Mouse (Mus musculus): ENCODE data around the gene Klhl7. TPM values are rescaled to one million over a fixed set of nuclear protein-coding genes. Genes with fewer than 3 reads are reported as not detected.

The Klhl7 gene
- total RNA-seq (2021): 10 to 100 TPM; 47.7 to 48.9 TPM
- 7.4 and 25.6 TPM in 2 replicates for polyA plus RNA-seq (2012; rRNA removed)
- long read RNA-seq, transcript Klhl7-201 (11 exons, 2,966 nt): major isoform, 60 of 68 reads
- long read RNA-seq, partial matches to known transcripts: 0 of 68 reads
- long read RNA-seq, other reads (novel, unspliced or antisense): 8 of 68 reads

DNA sequence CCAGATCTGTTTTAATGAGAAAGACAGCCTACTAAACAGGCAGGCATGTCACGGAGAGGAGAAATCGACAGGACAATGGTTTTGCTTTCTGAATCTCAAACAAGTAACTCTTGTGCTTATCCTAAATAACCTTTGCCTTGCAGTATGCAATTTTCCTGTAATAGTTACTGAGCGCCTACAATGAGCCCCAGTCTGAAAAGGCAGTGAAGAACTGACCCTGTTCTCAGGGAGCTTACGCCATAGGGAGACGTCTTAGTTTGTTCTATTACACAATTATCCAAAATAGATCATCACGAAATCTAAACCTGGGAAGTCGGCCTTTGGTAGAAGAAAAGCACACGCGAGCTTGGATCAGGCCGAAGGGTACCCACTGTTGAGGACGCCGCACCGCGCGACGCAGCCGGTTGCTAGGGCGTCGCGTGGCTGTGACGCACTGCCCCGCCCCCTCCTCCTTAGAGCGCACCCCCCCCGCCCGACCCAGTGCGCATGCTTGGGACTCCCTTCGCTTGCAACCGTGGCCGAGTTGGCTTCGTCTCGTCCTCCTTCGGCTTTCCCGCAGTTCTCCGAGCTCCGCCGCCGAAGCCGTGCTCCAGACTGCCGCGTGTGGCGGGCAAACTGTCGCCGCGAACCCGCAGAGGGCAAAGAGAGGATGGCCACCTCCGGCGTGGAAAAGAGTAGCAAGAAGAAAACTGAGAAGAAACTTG lies at the start of gene Klhl7:
Gene Klhl7, plus strand, starts transcription at position 500 of the 704 bp plus-strand sequence.
- Histone ChIP-seq H3K36me3 (ENCODE audit: control insufficient read depth, insufficient read depth, low read length) (no peaks in the 10 kb centered on the region; the same call in 1 of the 2 replicates), H3K27ac (peak within 1 kb of the TSS; percentile 92), H3K9ac (ENCODE audit: low read depth, low read length) (peak within 1 kb of the TSS; percentile 84), H3K4me3 (peak within 1 kb of the TSS; percentile 92), H3K27me3 (ENCODE audit: control insufficient read depth, insufficient read depth, low read length) (no peaks in the 10 kb centered on the region), H3K4me1 (ENCODE audit: control insufficient read depth, insufficient read depth, low read length) (no peaks in the 10 kb centered on the region; the same call in 1 of the 2 replicates), H3K79me2 (replicated peaks; ENCODE audit: control insufficient read depth, insufficient read depth, low read length) (peaks cover 2% of the 10 kb centered on the region; the same call in 1 of the 2 replicates)
- peak; percentile 59; the same call in 1 of the 2 replicates for TF ChIP-seq EP300 (IDR thresholded peaks at IDR 0.05; ENCODE audit: insufficient read depth, low read depth, low read length)
- peak; percentile 91 for TF ChIP-seq POLR2A (IDR thresholded peaks at IDR 0.05; ENCODE audit: insufficient read depth, low read depth, low read length)
- peak; percentile 23 for TF ChIP-seq CTCF (IDR thresholded peaks at IDR 0.05)
- intact Hi-C loops (cut with DNase I): loop anchor here (2.0 kb wide), 1 partner anchor 65 kb away; the partner anchor contains the start of gene Nupl2
- 2% methylated on average over 47 of the region's 47 CpGs for WGBS
- peak; percentile 89 to 90 for DNase-seq

DNA sequence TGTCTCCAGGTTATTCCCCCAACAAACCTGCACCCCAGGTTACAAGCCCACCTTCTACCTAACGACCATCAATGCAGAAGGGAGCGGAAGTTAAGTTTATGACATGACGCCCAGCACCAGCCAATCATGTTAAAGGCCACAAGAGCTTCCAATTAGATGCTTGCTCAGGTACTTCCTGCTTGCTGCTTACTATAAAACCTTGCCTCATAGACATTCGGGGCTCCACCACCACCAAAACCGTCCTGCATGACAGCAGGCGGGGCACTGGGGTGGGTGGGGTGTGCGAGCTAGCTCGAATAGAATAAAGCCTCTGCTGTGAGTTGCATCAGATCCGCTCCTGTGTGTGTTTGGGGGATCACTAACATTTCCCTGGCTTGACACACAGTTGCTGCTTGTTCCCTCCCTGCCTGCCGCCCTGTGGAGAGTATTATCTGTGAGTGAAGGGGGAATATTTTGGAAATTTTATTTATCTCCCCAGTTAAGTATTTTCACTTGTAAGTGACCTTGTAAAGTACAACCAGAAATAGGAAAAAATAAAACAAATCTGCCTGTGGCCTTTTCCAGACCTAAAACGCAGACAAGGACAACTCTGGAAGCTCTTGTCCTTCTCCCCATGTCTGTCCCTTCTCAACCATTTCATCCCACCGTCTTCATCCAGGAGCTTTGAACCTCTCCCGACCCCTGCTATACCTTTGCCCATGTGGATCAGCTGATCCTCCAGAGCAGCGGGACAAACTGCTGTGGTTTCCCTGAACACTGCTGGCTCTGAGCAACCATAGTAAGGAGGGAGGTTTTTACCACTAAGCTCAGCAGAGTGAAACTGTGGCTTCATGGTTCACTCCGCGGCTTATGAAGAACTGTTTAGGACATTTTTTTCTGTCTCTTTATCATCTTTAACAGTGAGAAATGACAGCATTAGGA lies 48.4 kb upstream of the Klhl7 start:
- Histone ChIP-seq H3K79me2 (replicated peaks; ENCODE audit: control insufficient read depth, insufficient read depth, low read length) (no peaks in the 10 kb centered on the region), H3K9ac (ENCODE audit: low read depth, low read length) (0 out of 2 replicates have a peak overlapping the region, but pooled peaks have one; percentile 2), H3K27ac (peak overlapping the region; percentile 76), H3K4me3 (no peak overlapping the region), H3K27me3 (ENCODE audit: control insufficient read depth, insufficient read depth, low read length) (no peaks in the 10 kb centered on the region), H3K4me1 (ENCODE audit: control insufficient read depth, insufficient read depth, low read length) (peaks cover 8% of the 10 kb centered on the region), H3K36me3 (ENCODE audit: control insufficient read depth, insufficient read depth, low read length) (peaks cover 11% of the 10 kb centered on the region; the same call in 1 of the 2 replicates)
- TF ChIP-seq POLR2A (IDR thresholded peaks at IDR 0.05; ENCODE audit: insufficient read depth, low read depth, low read length) (no peak), CTCF (IDR thresholded peaks at IDR 0.05) (no peak), EP300 (IDR thresholded peaks at IDR 0.05; ENCODE audit: insufficient read depth, low read depth, low read length) (no peak)
- intact Hi-C loops (cut with DNase I): loop anchor here (2.0 kb wide), 1 partner anchor 21 kb away; the partner anchor contains the start of gene Fam126a
- no peak for DNase-seq
- 56% methylated on average over 16 of the region's 16 CpGs for WGBS

DNA sequence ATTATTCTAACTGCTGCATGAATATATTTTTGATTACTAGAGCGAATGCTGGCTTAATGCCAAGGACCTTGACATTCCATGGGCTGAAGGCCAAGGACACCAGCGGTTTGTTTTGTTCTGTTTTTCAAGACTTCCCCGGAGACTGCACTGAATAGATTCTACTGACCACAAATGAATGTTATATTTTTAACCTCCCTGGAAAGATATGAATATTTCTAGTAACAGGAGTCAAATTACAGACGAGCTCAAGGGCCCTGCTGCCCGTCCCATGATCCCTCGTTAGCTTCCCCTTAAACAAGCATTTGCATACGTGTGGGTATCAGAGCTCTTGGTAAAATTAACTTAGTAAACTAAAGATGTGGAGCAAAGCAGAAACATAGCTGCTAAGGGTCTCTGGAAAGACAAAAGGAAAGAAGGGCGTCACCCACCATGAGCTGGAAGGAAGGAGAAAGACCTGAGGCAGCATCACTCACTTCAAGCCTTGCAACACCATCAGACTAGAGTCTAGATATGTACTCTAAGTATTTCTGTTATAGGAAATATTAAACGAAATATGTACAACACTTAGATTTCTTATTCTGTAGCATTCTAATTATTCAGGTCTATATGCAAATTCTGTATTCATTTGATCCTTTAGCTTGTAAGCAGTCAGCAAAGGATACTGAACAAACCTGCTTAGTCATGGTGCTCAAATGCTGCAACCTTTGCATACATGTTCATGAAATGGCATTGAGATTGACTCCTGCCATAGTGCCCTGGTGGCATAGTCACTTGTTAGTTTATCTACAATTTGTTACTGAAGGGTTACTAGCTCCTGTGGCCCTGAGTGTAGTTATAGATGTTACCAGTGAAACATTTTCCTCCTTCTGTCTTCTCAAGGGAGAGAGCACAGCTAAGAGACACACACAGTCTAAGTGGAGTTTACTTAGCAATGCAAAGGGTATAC lies 46.9 kb upstream of the Klhl7 start:
- Histone ChIP-seq H3K4me3 (no peak overlapping the region), H3K27me3 (ENCODE audit: control insufficient read depth, insufficient read depth, low read length) (no peaks in the 10 kb centered on the region), H3K27ac (peak overlapping the region; percentile 76), H3K9ac (ENCODE audit: low read depth, low read length) (no peak overlapping the region), H3K36me3 (ENCODE audit: control insufficient read depth, insufficient read depth, low read length) (peaks cover 6% of the 10 kb centered on the region; the same call in 1 of the 2 replicates), H3K79me2 (replicated peaks; ENCODE audit: control insufficient read depth, insufficient read depth, low read length) (no peaks in the 10 kb centered on the region), H3K4me1 (ENCODE audit: control insufficient read depth, insufficient read depth, low read length) (peaks cover 4% of the 10 kb centered on the region)
- 8% methylated on average over 9 of the region's 9 CpGs for WGBS
- DNase-seq: peak; percentile 41 to 52
- no peak for TF ChIP-seq CTCF (IDR thresholded peaks at IDR 0.05)
- 0 out of 2 replicates have a peak, but pooled peaks have one; percentile 47 for TF ChIP-seq EP300 (IDR thresholded peaks at IDR 0.05; ENCODE audit: insufficient read depth, low read depth, low read length)
- intact Hi-C loops (cut with DNase I): loop anchor here (2.0 kb wide), 2 partner anchors 23 to 163 kb away; partner anchors contain the start of gene Fam126a

DNA sequence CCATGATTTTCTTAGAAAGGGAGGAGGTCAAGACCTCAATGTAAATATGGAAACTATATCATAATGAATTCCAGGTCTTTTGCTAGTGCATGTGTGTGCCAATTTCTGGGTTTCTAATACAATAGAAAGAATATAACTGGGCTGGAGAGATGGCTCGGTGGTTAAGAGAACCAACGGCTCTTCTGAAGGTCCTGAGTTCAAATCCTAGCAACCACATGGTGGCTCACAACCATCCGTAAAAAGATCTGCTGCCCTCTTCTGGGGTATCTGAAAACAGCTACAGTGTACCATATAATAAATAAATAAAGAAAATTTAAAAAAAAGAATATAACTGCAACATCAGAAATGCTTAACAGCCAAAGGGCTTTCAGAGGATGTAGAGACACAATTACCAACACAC lies 46.0 kb upstream of the Klhl7 start:
- TF ChIP-seq EP300 (IDR thresholded peaks at IDR 0.05; ENCODE audit: insufficient read depth, low read depth, low read length) (no peak), CTCF (IDR thresholded peaks at IDR 0.05) (peak; percentile 62), POLR2A (IDR thresholded peaks at IDR 0.05; ENCODE audit: insufficient read depth, low read depth, low read length) (no peak)
- peaks cover 6% of the 10 kb centered on the region; the same call in 1 of the 2 replicates for H3K36me3 ChIP-seq (ENCODE audit: control insufficient read depth, insufficient read depth, low read length)
- intact Hi-C loops (cut with DNase I): loop anchor here (2.0 kb wide), 1 partner anchor 164 kb away; no protein-coding TSS in a partner anchor
- H3K27ac ChIP-seq: peak overlapping the region; percentile 76
- WGBS: 86% methylated on average over 3 of the region's 3 CpGs
- no peak overlapping the region for H3K4me3 ChIP-seq
- H3K9ac ChIP-seq (ENCODE audit: low read depth, low read length): no peak overlapping the region
- H3K79me2 ChIP-seq (replicated peaks; ENCODE audit: control insufficient read depth, insufficient read depth, low read length): no peaks in the 10 kb centered on the region
- H3K4me1 ChIP-seq (ENCODE audit: control insufficient read depth, insufficient read depth, low read length): peaks cover 4% of the 10 kb centered on the region
- H3K27me3 ChIP-seq (ENCODE audit: control insufficient read depth, insufficient read depth, low read length): no peaks in the 10 kb centered on the region
- no peak for DNase-seq

DNA sequence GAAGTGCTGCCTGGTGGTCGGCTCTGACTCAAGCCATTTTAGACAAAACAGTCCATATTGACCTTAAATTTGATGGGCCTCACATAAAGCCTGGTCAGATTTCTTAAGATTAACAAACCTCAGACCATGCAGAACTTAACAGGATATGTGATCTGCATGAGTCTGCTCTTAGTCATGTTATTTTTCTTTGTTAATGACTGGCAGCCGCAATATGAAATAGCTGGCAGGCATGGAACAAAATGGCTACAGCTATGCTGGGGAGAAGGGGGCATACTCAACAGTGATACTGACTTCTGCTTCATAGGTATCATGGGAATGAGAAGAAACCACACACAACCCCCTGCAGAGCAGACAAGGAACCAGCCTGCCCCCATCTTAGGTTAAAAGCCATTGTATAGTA lies 43.5 kb upstream of the Klhl7 start:
- intact Hi-C loops (cut with DNase I): no loop called here
- H3K9ac ChIP-seq (ENCODE audit: low read depth, low read length): no peak overlapping the region
- no peak overlapping the region for H3K27ac ChIP-seq
- no peak for DNase-seq
- peaks cover 4% of the 10 kb centered on the region for H3K4me1 ChIP-seq (ENCODE audit: control insufficient read depth, insufficient read depth, low read length)
- peaks cover 6% of the 10 kb centered on the region; the same call in 1 of the 2 replicates for H3K36me3 ChIP-seq (ENCODE audit: control insufficient read depth, insufficient read depth, low read length)
- H3K27me3 ChIP-seq (ENCODE audit: control insufficient read depth, insufficient read depth, low read length): no peaks in the 10 kb centered on the region
- 89% methylated on average over 2 of the region's 2 CpGs for WGBS
- no peak overlapping the region for H3K4me3 ChIP-seq
- no peaks in the 10 kb centered on the region for H3K79me2 ChIP-seq (replicated peaks; ENCODE audit: control insufficient read depth, insufficient read depth, low read length)
- no peak for TF ChIP-seq EP300 (IDR thresholded peaks at IDR 0.05; ENCODE audit: insufficient read depth, low read depth, low read length)
- no peak for TF ChIP-seq CTCF (IDR thresholded peaks at IDR 0.05)
- TF ChIP-seq POLR2A (IDR thresholded peaks at IDR 0.05; ENCODE audit: insufficient read depth, low read depth, low read length): no peak

All from heart, adult 2 months (tissue).